Mouse (Mus musculus) kidney, postnatal 0 days (tissue): ENCODE data around the gene Wdr4. TPM values are rescaled to one million over a fixed set of nuclear protein-coding genes. Genes with fewer than 3 reads are reported as not detected.
A peak's percentile ranks its signal among the peaks of the same experiment; 100 is the strongest.

ENCODE experiments used
- ATAC-seq: fragments of 200-750 bp; cut with Nextera tagmentation; replicated peaks from 2 replicates; pipeline ENCODE4 v1.8.0; 2017; ENCODE audit warnings: low read depth, moderate number of reproducible peaks, moderate TSS enrichment, moderate library complexity; ENCODE audit not compliant: low FRiP score
- DNase-seq: peaks from one replicate; pipeline ENCODE4 v3.0.0-alpha.2; 2016; ENCODE audit warnings: low spot score
- H3K27ac ChIP-seq: fragments of 300-500 bp; sonication (generic); 2 replicates; pipeline ENCODE4 v1.5.1; 2014; ENCODE audit warnings: mild to moderate bottlenecking
- H3K27me3 ChIP-seq: fragments of 300-500 bp; sonication (generic); 2 replicates; pipeline ENCODE4 v1.6.1; 2014; ENCODE audit warnings: low read length, mixed read lengths; ENCODE audit not compliant: insufficient read depth
- H3K36me3 ChIP-seq: fragments of 300-500 bp; sonication (generic); 2 replicates; pipeline ENCODE4 v1.6.1; 2014; ENCODE audit warnings: low read length, mixed read lengths; ENCODE audit not compliant: insufficient read depth
- H3K4me1 ChIP-seq: fragments of 300-500 bp; sonication (generic); replicated peaks from 2 replicates; pipeline ENCODE4 v1.6.1; 2014; ENCODE audit warnings: antibody characterized with exemption, low read length, mixed read lengths; ENCODE audit not compliant: insufficient read depth
- H3K4me2 ChIP-seq: fragments of 300-500 bp; sonication (generic); 2 replicates; pipeline ENCODE4 v1.6.1; 2014; ENCODE audit warnings: mild to moderate bottlenecking, low read length, moderate library complexity, mixed read lengths
- H3K4me3 ChIP-seq: fragments of 300-500 bp; sonication (generic); replicated peaks from 2 replicates; pipeline ENCODE4 v1.5.1; 2014; ENCODE audit warnings: low read depth, low read length
- H3K9ac ChIP-seq: fragments of 300-500 bp; sonication (generic); 2 replicates; pipeline ENCODE4 v1.6.1; 2014; ENCODE audit warnings: low read depth, low read length
- H3K9me3 ChIP-seq: fragments of 300-500 bp; sonication (generic); replicated peaks from 2 replicates; pipeline ENCODE4 v1.6.1; 2016; ENCODE audit warnings: low read length, inconsistent platforms, mixed read lengths
- CTCF ChIP-seq: IDR thresholded peaks from 2 replicates; pipeline ENCODE4 v1.5.1; 2016; ENCODE audit warnings: antibody characterized with exemption, low read depth, mild to moderate bottlenecking, moderate library complexity
- WGBS: fragments of 180-500 bp; shearing (Covaris S2); extraction: QIAGEN DNeasy Blood & Tissue Kit; methylation state at CpG from one replicate; pipeline ENCODE4 v1.1.7; 2014; 5-methylcytosine and 5-hydroxymethylcytosine counted together
- microRNA-seq: library from miRNA; unstranded; fragments of <30 nt; microRNA quantifications from one replicate; pipeline ENCODE4, GENCODE M21; 2016
- polyA plus RNA-seq: library from polyadenylated mRNA; unstranded; fragments of >200 nt; fragmentation: Nextera tagmentation; extraction: Ambion mirVana; gene quantifications from 2 replicates; pipeline ENCODE4 v1.2.1, GENCODE M21; 2015

Gene Wdr4
- polyA plus RNA-seq, 1 experiment from 2014 or later = 25.9 TPM

GRCm38 (mm10) chr17:31448519-31448918, 71.3 kb downstream of the Wdr4 start:
- Histone ChIP-seq H3K4me1 (peaks cover 6% of the 10 kb centered on the region; the same call in 1 of the 2 replicates), H3K4me2 (no peak overlapping the region), H3K9me3 (no peaks in the 10 kb centered on the region), H3K27ac (no peak overlapping the region), H3K36me3 (no peaks in the 10 kb centered on the region; the same call in 1 of the 2 replicates), H3K4me3 (no peak overlapping the region), H3K27me3 (no peaks in the 10 kb centered on the region), H3K9ac (no peak overlapping the region)
- ATAC-seq (no peak), DNase-seq (no peak)
- 92% methylated on average over 1 of the region's 1 CpGs for WGBS
- peak; percentile 54; the same call in 1 of the 2 replicates for TF ChIP-seq CTCF

- no peak overlapping the region for H3K27ac ChIP-seq
- H3K4me1 ChIP-seq = peaks cover 6% of the 10 kb centered on the region; the same call in 1 of the 2 replicates
- no peak overlapping the region for H3K4me2 ChIP-seq
- ATAC-seq (no peak), DNase-seq (no peak)
- H3K36me3 ChIP-seq = no peaks in the 10 kb centered on the region; the same call in 1 of the 2 replicates
- no peaks in the 10 kb centered on the region for H3K9me3 ChIP-seq
- TF ChIP-seq CTCF = no peak
- H3K4me3 ChIP-seq = no peak overlapping the region
- H3K9ac ChIP-seq = no peak overlapping the region
- WGBS = 75% methylated on average over 5 of the region's 5 CpGs
- no peaks in the 10 kb centered on the region for H3K27me3 ChIP-seq
These were observed 72.0 kb downstream of the Wdr4 start for GRCm38 (mm10) chr17:31447766-31448165.

GRCm38 (mm10) chr17:31445061-31445731, 74.6 kb downstream of the Wdr4 start:
- Histone ChIP-seq H3K27me3 (no peaks in the 10 kb centered on the region), H3K9me3 (no peaks in the 10 kb centered on the region), H3K4me1 (peaks cover 6% of the 10 kb centered on the region; the same call in 1 of the 2 replicates), H3K4me3 (no peak overlapping the region), H3K36me3 (no peaks in the 10 kb centered on the region; the same call in 1 of the 2 replicates), H3K4me2 (no peak overlapping the region), H3K27ac (peak overlapping the region; percentile 60; the same call in 1 of the 2 replicates), H3K9ac (no peak overlapping the region)
- no peak for TF ChIP-seq CTCF
- WGBS = 33% methylated on average over 7 of the region's 7 CpGs
- DNase-seq = peak; percentile 54
- ATAC-seq = peak; percentile 89

Small RNAs within 50 kb of the gene (microRNA-seq; reads per million reads assigned to microRNA genes)
- not detected for gene Gm24970

Other genes with a start within 250 kb of the Wdr4 start
- 1.3 and 2.2 TPM in 2 replicates for gene Rsph1, start 242.6 kb downstream of the Wdr4 start, polyA plus RNA-seq
- gene Slc37a1, start 233.2 kb downstream of the Wdr4 start, polyA plus RNA-seq = 2.8 and 3.9 TPM in 2 replicates
- 31.9 and 36.8 TPM in 2 replicates for gene Pde9a, start 133.8 kb downstream of the Wdr4 start, polyA plus RNA-seq
- gene Ndufv3, start 135 bp upstream of the Wdr4 start, polyA plus RNA-seq = 353 and 364 TPM in 2 replicates
- 21.5 and 24.6 TPM in 2 replicates for gene Pknox1, start 44.8 kb upstream of the Wdr4 start, polyA plus RNA-seq
- gene Cbs, start 117.3 kb upstream of the Wdr4 start, polyA plus RNA-seq = 3.5 and 4.0 TPM in 2 replicates
- 238 and 258 TPM in 2 replicates for gene U2af1, start 138.9 kb upstream of the Wdr4 start, polyA plus RNA-seq
- gene Cryaa, start 157.8 kb upstream of the Wdr4 start, polyA plus RNA-seq = 0.13 and 0.22 TPM in 2 replicates